Mouse (Mus musculus): ENCODE measurements around the gene Vmn1r122. TPM values are rescaled to one million over a fixed set of nuclear protein-coding genes. Genes with fewer than 3 reads are reported as not detected.

The Vmn1r122 gene
- polyA plus RNA-seq (2014; fragmentation: Illumina TruSeq; extraction: RNeasy Lipid Tissue Mini Kit (QIAGEN cat#74804); ENCODE audit: low read depth, low replicate concordance) = not detected

GRCm38 (mm10) chr7:21134028-21134427 lies at the start of gene Vmn1r122:
TSS of gene Vmn1r122 (minus strand) at chr7:21134128.

GRCm38 (mm10) chr7:21161885-21162284 lies 28.0 kb upstream of the Vmn1r122 start, which contains the start of gene Vmn1r123:
TSS of gene Vmn1r123 (plus strand) at chr7:21162185.

GRCm38 (mm10) chr7:21098413-21098812 lies 35.5 kb downstream of the Vmn1r122 start, which contains the start of gene Vmn1r121:
TSS of gene Vmn1r121 (minus strand) at chr7:21098513.

Other genes with a start within 250 kb of the Vmn1r122 start
- gene Vmn1r118, start 221.8 kb downstream of the Vmn1r122 start, polyA plus RNA-seq (2014; fragmentation: Illumina TruSeq; extraction: RNeasy Lipid Tissue Mini Kit (QIAGEN cat#74804); ENCODE audit: low read depth, low replicate concordance) = not detected
- gene Vmn1r119, start 121.7 kb downstream of the Vmn1r122 start, polyA plus RNA-seq (2014; fragmentation: Illumina TruSeq; extraction: RNeasy Lipid Tissue Mini Kit (QIAGEN cat#74804); ENCODE audit: low read depth, low replicate concordance) = not detected
- not detected for gene Vmn1r120, start 80.3 kb downstream of the Vmn1r122 start, polyA plus RNA-seq (2014; fragmentation: Illumina TruSeq; extraction: RNeasy Lipid Tissue Mini Kit (QIAGEN cat#74804); ENCODE audit: low read depth, low replicate concordance)
- not detected for gene Vmn1r121, start 35.6 kb downstream of the Vmn1r122 start, polyA plus RNA-seq (2014; fragmentation: Illumina TruSeq; extraction: RNeasy Lipid Tissue Mini Kit (QIAGEN cat#74804); ENCODE audit: low read depth, low replicate concordance)
- not detected for gene Vmn1r123, start 28.1 kb upstream of the Vmn1r122 start, polyA plus RNA-seq (2014; fragmentation: Illumina TruSeq; extraction: RNeasy Lipid Tissue Mini Kit (QIAGEN cat#74804); ENCODE audit: low read depth, low replicate concordance)
- gene Gm5157, start 56.3 kb upstream of the Vmn1r122 start, polyA plus RNA-seq (2014; fragmentation: Illumina TruSeq; extraction: RNeasy Lipid Tissue Mini Kit (QIAGEN cat#74804); ENCODE audit: low read depth, low replicate concordance) = not detected
- not detected for gene Vmn1r124, start 126.5 kb upstream of the Vmn1r122 start, polyA plus RNA-seq (2014; fragmentation: Illumina TruSeq; extraction: RNeasy Lipid Tissue Mini Kit (QIAGEN cat#74804); ENCODE audit: low read depth, low replicate concordance)
- gene Vmn1r125, start 138.1 kb upstream of the Vmn1r122 start, polyA plus RNA-seq (2014; fragmentation: Illumina TruSeq; extraction: RNeasy Lipid Tissue Mini Kit (QIAGEN cat#74804); ENCODE audit: low read depth, low replicate concordance) = not detected
- gene Vmn1r126, start 167.3 kb upstream of the Vmn1r122 start, polyA plus RNA-seq (2014; fragmentation: Illumina TruSeq; extraction: RNeasy Lipid Tissue Mini Kit (QIAGEN cat#74804); ENCODE audit: low read depth, low replicate concordance) = not detected
- not detected for gene Vmn1r127, start 185.7 kb upstream of the Vmn1r122 start, polyA plus RNA-seq (2014; fragmentation: Illumina TruSeq; extraction: RNeasy Lipid Tissue Mini Kit (QIAGEN cat#74804); ENCODE audit: low read depth, low replicate concordance)
- gene Vmn1r128, start 215.2 kb upstream of the Vmn1r122 start, polyA plus RNA-seq (2014; fragmentation: Illumina TruSeq; extraction: RNeasy Lipid Tissue Mini Kit (QIAGEN cat#74804); ENCODE audit: low read depth, low replicate concordance) = not detected
- gene Vmn1r129, start 227.2 kb upstream of the Vmn1r122 start, polyA plus RNA-seq (2014; fragmentation: Illumina TruSeq; extraction: RNeasy Lipid Tissue Mini Kit (QIAGEN cat#74804); ENCODE audit: low read depth, low replicate concordance) = not detected

Measured in testis, adult 10 weeks (tissue).